28 mouse cellular contexts compared by ENCODE assay signal in genomic region chr7:125721033-125721432, GRCm38 (mm10). TPM values are rescaled to one million over a fixed set of nuclear protein-coding genes. Genes with fewer than 3 reads are reported as not detected.
A peak's percentile ranks its signal among the peaks of the same experiment; 100 is the strongest.
DNase-seq lines count a peak whose midpoint lies in the region; ATAC-seq and TF ChIP-seq lines count a peak whose summit lies in the region.
"Had no signal": no experiment of that assay in that cellular context is flagged by ENCODE, and none has a peak within 500 bp of the region (broad histone marks: within the 10 kb centered on the region; RNA-seq: fewer than 3 reads in every experiment).

No protein-coding gene starts in this region.

- no peak for ATAC-seq in forebrain, embryonic 15.5 days (replicated peaks)
- ATAC-seq in forebrain, embryonic 13.5 days = no peak
- no peak for ATAC-seq in heart, embryonic 15.5 days (replicated peaks; ENCODE audit: insufficient number of reproducible peaks, insufficient read depth, low FRiP score, low read depth)
- ATAC-seq in lung, embryonic 15.5 days (ENCODE audit: borderline replicate concordance, extremely low read depth, low FRiP score, low TSS enrichment) = 0 out of 2 replicates have a peak, but pooled peaks have one; percentile 12
- ATAC-seq: intestine, embryonic 16.5 days had no signal

- DNase-seq in heart, postnatal 25 days (ENCODE audit: low spot score) = no peak
- DNase-seq in lung, postnatal 25 days (ENCODE audit: low spot score) = peak; percentile 74
- no peak for DNase-seq in layer of hippocampus, postnatal 14 days (ENCODE audit: low spot score in 2 of 2)
- no peak for DNase-seq in gastrocnemius, adult 2 months
- DNase-seq: adrenal gland, postnatal 10 days; cerebellum, adult 11-12 months; gastrocnemius, postnatal 10 days; kidney, adult 8-10 months; kidney, postnatal 4 days; layer of hippocampus, postnatal 36 days; liver, embryonic 13.5 days; lung, embryonic 14.5 days; thymus, postnatal 4 days had no signal

- no peaks in the 10 kb centered on the region for H3K27me3 ChIP-seq in forebrain, embryonic 15.5 days
- H3K27me3 ChIP-seq in forebrain, embryonic 13.5 days = no peaks in the 10 kb centered on the region
- H3K27me3 ChIP-seq in heart, embryonic 15.5 days = no peaks in the 10 kb centered on the region
- no peaks in the 10 kb centered on the region for H3K27me3 ChIP-seq in lung, embryonic 15.5 days
- H3K27me3 ChIP-seq: CH12.LX; embryonic facial prominence, embryonic 13.5 days; hindbrain, embryonic 13.5 days; limb, embryonic 15.5 days; liver, embryonic 13.5 days; megakaryocyte, embryonic 14.5 days; midbrain, embryonic 12.5 days had no signal

- H3K4me3 ChIP-seq in forebrain, embryonic 15.5 days = no peak overlapping the region
- no peak overlapping the region for H3K4me3 ChIP-seq in forebrain, embryonic 13.5 days
- H3K4me3 ChIP-seq in heart, embryonic 15.5 days = no peak overlapping the region
- H3K4me3 ChIP-seq in lung, embryonic 15.5 days = no peak overlapping the region
- H3K4me3 ChIP-seq in gastrocnemius, adult 2 months = no peak overlapping the region
- H3K4me3 ChIP-seq: embryonic facial prominence, embryonic 13.5 days; forebrain, embryonic 10.5 days; hindbrain, embryonic 13.5 days; limb, embryonic 10.5 days; limb, embryonic 15.5 days; liver, embryonic 13.5 days; megakaryocyte, embryonic 14.5 days; midbrain, embryonic 12.5 days had no signal

- TF ChIP-seq CTCF in gastrocnemius, adult 2 months (IDR thresholded peaks at IDR 0.05) = no peak

- H3K4me2 ChIP-seq in forebrain, embryonic 15.5 days (replicated peaks) = no peak overlapping the region
- H3K4me2 ChIP-seq in forebrain, embryonic 13.5 days = no peak overlapping the region
- H3K4me2 ChIP-seq in heart, embryonic 15.5 days = no peak overlapping the region
- H3K4me2 ChIP-seq in lung, embryonic 15.5 days = no peak overlapping the region
- H3K4me2 ChIP-seq: embryonic facial prominence, embryonic 13.5 days; hindbrain, embryonic 13.5 days; limb, embryonic 15.5 days; liver, embryonic 13.5 days; lung, embryonic 14.5 days; midbrain, embryonic 12.5 days had no signal

- H3K9me3 ChIP-seq in forebrain, embryonic 15.5 days = no peaks in the 10 kb centered on the region
- no peaks in the 10 kb centered on the region for H3K9me3 ChIP-seq in forebrain, embryonic 13.5 days (replicated peaks)
- no peaks in the 10 kb centered on the region for H3K9me3 ChIP-seq in heart, embryonic 15.5 days (replicated peaks)
- no peaks in the 10 kb centered on the region for H3K9me3 ChIP-seq in lung, embryonic 15.5 days
- H3K9me3 ChIP-seq: embryonic facial prominence, embryonic 13.5 days; forebrain, embryonic 10.5 days; hindbrain, embryonic 13.5 days; limb, embryonic 10.5 days; limb, embryonic 15.5 days; liver, embryonic 13.5 days; megakaryocyte, embryonic 14.5 days; midbrain, embryonic 12.5 days had no signal

- peaks cover 28% of the 10 kb centered on the region for H3K4me1 ChIP-seq in forebrain, embryonic 15.5 days
- peaks cover 22% of the 10 kb centered on the region; the same call in 1 of the 2 replicates for H3K4me1 ChIP-seq in forebrain, embryonic 13.5 days
- H3K4me1 ChIP-seq in heart, embryonic 15.5 days (replicated peaks) = peaks cover 54% of the 10 kb centered on the region
- peaks cover 28% of the 10 kb centered on the region for H3K4me1 ChIP-seq in lung, embryonic 15.5 days
- H3K4me1 ChIP-seq: midbrain, embryonic 12.5 days had no signal

- intact Hi-C loops in heart, postnatal 25 days (cut with DNase I) = no loop called here
- intact Hi-C loops in gastrocnemius, adult 2 months (cut with DNase I) = no loop called here

- no peaks in the 10 kb centered on the region for H3K36me3 ChIP-seq in forebrain, embryonic 15.5 days
- H3K36me3 ChIP-seq in forebrain, embryonic 13.5 days (ENCODE audit: poor library complexity, severe bottlenecking) = no peaks in the 10 kb centered on the region
- no peaks in the 10 kb centered on the region for H3K36me3 ChIP-seq in heart, embryonic 15.5 days
- no peaks in the 10 kb centered on the region for H3K36me3 ChIP-seq in lung, embryonic 15.5 days
- H3K36me3 ChIP-seq: embryonic facial prominence, embryonic 13.5 days; forebrain, embryonic 10.5 days; hindbrain, embryonic 13.5 days; limb, embryonic 10.5 days; limb, embryonic 15.5 days; liver, embryonic 13.5 days; midbrain, embryonic 12.5 days had no signal

- H3K9ac ChIP-seq in forebrain, embryonic 15.5 days (replicated peaks) = no peak overlapping the region
- no peak overlapping the region for H3K9ac ChIP-seq in forebrain, embryonic 13.5 days
- no peak overlapping the region for H3K9ac ChIP-seq in heart, embryonic 15.5 days
- H3K9ac ChIP-seq in lung, embryonic 15.5 days = no peak overlapping the region
- H3K9ac ChIP-seq: embryonic facial prominence, embryonic 13.5 days; forebrain, postnatal 0 days; hindbrain, embryonic 13.5 days; limb, embryonic 15.5 days; liver, embryonic 13.5 days; lung, embryonic 14.5 days; midbrain, embryonic 12.5 days had no signal

- H3K27ac ChIP-seq in forebrain, embryonic 15.5 days (replicated peaks) = 0 out of 2 replicates have a peak overlapping the region, but pooled peaks have one; percentile 32
- no peak overlapping the region for H3K27ac ChIP-seq in forebrain, embryonic 13.5 days
- peak overlapping the region; percentile 89 for H3K27ac ChIP-seq in heart, embryonic 15.5 days
- 0 out of 2 replicates have a peak overlapping the region, but pooled peaks have one; percentile 33 for H3K27ac ChIP-seq in lung, embryonic 15.5 days
- no peak overlapping the region for H3K27ac ChIP-seq in gastrocnemius, adult 2 months
- H3K27ac ChIP-seq: embryonic facial prominence, embryonic 13.5 days; forebrain, embryonic 10.5 days; hindbrain, embryonic 13.5 days; kidney, postnatal 0 days; limb, embryonic 10.5 days; liver, embryonic 13.5 days; midbrain, embryonic 12.5 days had no signal

- WGBS in forebrain, embryonic 15.5 days = 87% methylated on average over 4 of the region's 4 CpGs
- WGBS in forebrain, embryonic 13.5 days = 87% methylated on average over 4 of the region's 4 CpGs
- 63% methylated on average over 4 of the region's 4 CpGs for WGBS in heart, embryonic 15.5 days
- WGBS in lung, embryonic 15.5 days = 54% methylated on average over 4 of the region's 4 CpGs

RNA-seq across cellular contexts. Expression of gene D430042O09Rik, which starts 13.3 kb away (rescaled TPM):
- 7.8 and 7.9 TPM in 2 replicates for polyA plus RNA-seq in forebrain, embryonic 15.5 days (2015; fragmentation: Nextera tagmentation; extraction: Ambion mirVana)
- 8.1 TPM in 2 replicates for polyA plus RNA-seq in forebrain, embryonic 13.5 days (2015; fragmentation: Nextera tagmentation; extraction: Ambion mirVana)
- 6.2 and 8.0 TPM in 2 replicates for polyA plus RNA-seq in heart, embryonic 15.5 days (2015; fragmentation: Nextera tagmentation; extraction: Ambion mirVana)
- total RNA-seq in heart, postnatal 25 days (2021) = 10 to 100 TPM; 11.2 to 13.5 TPM
- 7.5 and 8.0 TPM in 2 replicates for polyA plus RNA-seq in lung, embryonic 15.5 days (2015; fragmentation: Nextera tagmentation; extraction: Ambion mirVana)
- 10 to 100 TPM; 26.5 to 27.6 TPM for total RNA-seq in layer of hippocampus, postnatal 14 days (2021)
- total RNA-seq in gastrocnemius, adult 2 months (2021) = 1 to 10 TPM; 5.3 to 6.2 TPM

RNA-seq across cellular contexts. Expression of gene Gtf3c1, which starts 13.5 kb away (rescaled TPM):
- 36.8 and 39.1 TPM in 2 replicates for polyA plus RNA-seq in forebrain, embryonic 15.5 days (2015; fragmentation: Nextera tagmentation; extraction: Ambion mirVana)
- polyA plus RNA-seq in forebrain, embryonic 13.5 days (2015; fragmentation: Nextera tagmentation; extraction: Ambion mirVana) = 32.6 and 42.2 TPM in 2 replicates
- 23.9 and 30.2 TPM in 2 replicates for polyA plus RNA-seq in heart, embryonic 15.5 days (2015; fragmentation: Nextera tagmentation; extraction: Ambion mirVana)
- 10 to 100 TPM; 60.1 to 65.7 TPM for total RNA-seq in heart, postnatal 25 days (2021)
- 27.7 and 29.5 TPM in 2 replicates for polyA plus RNA-seq in lung, embryonic 15.5 days (2015; fragmentation: Nextera tagmentation; extraction: Ambion mirVana)
- 10 to 100 TPM; 88.8 to 94.2 TPM for total RNA-seq in layer of hippocampus, postnatal 14 days (2021)
- 10 to 100 TPM; 34.1 TPM for total RNA-seq in gastrocnemius, adult 2 months (2021)

Comparison
In these comparisons a context has a peak if more than half of its experiments do, and no peak if none do; other contexts are left out.
1. H3K27ac ChIP-seq: peak in forebrain, embryonic 15.5 days (single experiment), heart, embryonic 15.5 days (single experiment) and lung, embryonic 15.5 days (single experiment); none in forebrain, embryonic 13.5 days (single experiment) and gastrocnemius, adult 2 months (single experiment).